Mouse (Mus musculus) ES-Bruce4 (cell line): ENCODE measurements at regions not wholly inside any gene's neighbourhood (a gene's known extent, or its start where the extent isn't known, plus 50 kb on each side); places are given as distances from the start of the nearest gene placed in this dataset.

Experiments
- CTCF ChIP-seq: IDR thresholded peaks from one replicate; pipeline ENCODE4 v1.8.1; 2011; ENCODE audit warnings: low read depth, low read length
- EP300 ChIP-seq: IDR thresholded peaks from 2 replicates; pipeline ENCODE4 v1.6.1; 2011; ENCODE audit warnings: low read depth, low read length; ENCODE audit not compliant: insufficient read depth
- POLR2A ChIP-seq: IDR thresholded peaks from one replicate; pipeline ENCODE4 v1.8.1; 2011; ENCODE audit warnings: low read length; ENCODE audit not compliant: insufficient read depth

DNA sequence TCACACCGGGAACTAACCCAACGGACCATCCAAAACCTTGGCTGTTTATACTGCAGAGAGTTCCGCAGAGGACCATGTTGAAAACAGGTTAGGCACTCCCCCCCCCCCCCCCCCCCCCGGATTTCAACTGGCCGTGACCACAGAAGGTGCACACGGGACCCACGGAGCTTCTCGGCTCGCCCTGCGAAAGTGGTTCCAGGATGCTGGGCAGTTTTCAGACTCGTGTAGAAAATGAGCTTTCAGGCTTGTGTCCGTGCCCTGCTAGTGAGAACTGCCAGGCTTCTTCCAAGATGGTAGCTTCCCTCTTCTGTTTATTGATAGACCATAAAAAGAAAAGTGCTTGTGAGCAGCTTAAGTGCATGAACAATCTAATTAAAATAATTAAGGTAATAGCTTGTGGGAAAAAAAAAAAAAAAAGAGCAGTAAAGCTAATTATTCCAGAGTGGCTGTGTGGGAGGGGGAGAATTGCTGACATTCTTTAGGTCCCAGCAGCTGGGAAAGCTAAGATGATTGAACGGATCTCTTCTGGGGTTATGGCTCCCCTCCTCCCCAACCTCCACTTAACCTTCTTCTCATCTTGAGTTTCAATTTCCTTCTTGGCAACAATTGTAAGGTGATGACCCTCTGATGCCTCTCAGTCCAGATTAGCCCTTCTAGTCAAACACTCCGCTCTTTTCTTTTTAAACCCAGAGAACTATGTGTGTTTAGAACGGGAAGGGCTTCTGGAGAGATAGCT lies 65.3 kb upstream of the Arhgap29 start:
- TF ChIP-seq EP300: no peak
- TF ChIP-seq CTCF: no peak
- TF ChIP-seq POLR2A: no peak
